Mouse (Mus musculus) liver, postnatal 0 days (tissue): ENCODE results near the gene Lyrm7. TPM values are rescaled to one million over a fixed set of nuclear protein-coding genes. Genes with fewer than 3 reads are reported as not detected.

Experiments
- ATAC-seq: fragments of 200-750 bp; cut with Nextera tagmentation; 2 replicates; pipeline ENCODE4 v1.8.0; 2017; ENCODE audit warnings: mild to moderate bottlenecking, moderate library complexity
- DNase-seq: peaks from one replicate; pipeline ENCODE4 v3.0.0-alpha.2; 2016
- H3K27ac ChIP-seq: fragments of 300-500 bp; sonication (generic); 2 replicates; pipeline ENCODE4 v1.5.1; 2014; ENCODE audit warnings: antibody characterized with exemption, moderate library complexity, mild to moderate bottlenecking, low read depth
- H3K27me3 ChIP-seq: fragments of 300-500 bp; sonication (generic); 2 replicates; pipeline ENCODE4 v1.6.1; 2014; ENCODE audit warnings: low read length, control low read depth, mixed read lengths; ENCODE audit not compliant: insufficient read depth
- H3K36me3 ChIP-seq: fragments of 300-500 bp; sonication (generic); replicated peaks from 2 replicates; pipeline ENCODE4 v1.6.1; 2014; ENCODE audit warnings: mild to moderate bottlenecking, control low read depth, low read length, moderate library complexity, mixed read lengths; ENCODE audit not compliant: insufficient read depth
- H3K4me1 ChIP-seq: fragments of 300-500 bp; sonication (generic); 2 replicates; pipeline ENCODE4 v1.6.1; 2014; ENCODE audit warnings: antibody characterized with exemption, mild to moderate bottlenecking, control low read depth; ENCODE audit not compliant: insufficient read depth
- H3K4me2 ChIP-seq: fragments of 300-500 bp; sonication (generic); 2 replicates; pipeline ENCODE4 v1.6.1; 2014; ENCODE audit warnings: low read depth, mild to moderate bottlenecking, low read length, moderate library complexity, mixed read lengths
- H3K4me3 ChIP-seq: fragments of 300-500 bp; sonication (generic); 2 replicates; pipeline ENCODE4 v1.5.1; 2014; ENCODE audit warnings: low read depth, low read length
- H3K9ac ChIP-seq: fragments of 300-500 bp; sonication (generic); replicated peaks from 2 replicates; pipeline ENCODE4 v1.6.1; 2014; ENCODE audit warnings: mild to moderate bottlenecking, moderate library complexity
- H3K9me3 ChIP-seq: fragments of 300-500 bp; sonication (generic); 2 replicates; pipeline ENCODE4 v1.6.1; 2016; ENCODE audit warnings: mild to moderate bottlenecking, control low read depth, low read length, mixed read lengths
- CTCF ChIP-seq: sonication (generic); IDR thresholded peaks from 2 replicates; pipeline ENCODE4 v1.5.1; 2016; ENCODE audit warnings: antibody characterized with exemption, low read depth
- EP300 ChIP-seq: IDR thresholded peaks from 2 replicates; pipeline ENCODE4 v1.6.1; 2016; ENCODE audit warnings: antibody characterized with exemption, low read depth, mild to moderate bottlenecking
- WGBS: fragments of 180-500 bp; shearing (Covaris S2); extraction: QIAGEN DNeasy Blood & Tissue Kit; methylation state at CpG from one replicate; pipeline ENCODE4 v1.1.7; 2014; ENCODE audit not compliant: insufficient replicate concordance; 5-methylcytosine and 5-hydroxymethylcytosine counted together
- polyA plus RNA-seq: library from polyadenylated mRNA; unstranded; fragments of >200 nt; fragmentation: Nextera tagmentation; extraction: Ambion mirVana; gene quantifications from 2 replicates; pipeline ENCODE4 v1.2.1, GENCODE M21; 2015

The Lyrm7 gene
- polyA plus RNA-seq, 1 experiment from 2014 or later, result 2.9 TPM

GRCm38 (mm10) chr11:54871831-54872537 lies 11.3 kb upstream of the Lyrm7 start:
- H3K4me2 ChIP-seq, result no peak overlapping the region
- WGBS, result 81% methylated on average over 7 of the region's 7 CpGs
- H3K4me1 ChIP-seq, result peaks cover 24% of the 10 kb centered on the region
- no peak overlapping the region for H3K4me3 ChIP-seq
- H3K27me3 ChIP-seq, result no peaks in the 10 kb centered on the region
- H3K9me3 ChIP-seq, result no peaks in the 10 kb centered on the region
- no peak for TF ChIP-seq EP300
- no peak for TF ChIP-seq CTCF
- H3K36me3 ChIP-seq, result peaks cover 47% of the 10 kb centered on the region
- no peak overlapping the region for H3K9ac ChIP-seq
- ATAC-seq (no peak), DNase-seq (no peak)
- H3K27ac ChIP-seq, result no peak overlapping the region

- H3K27ac ChIP-seq, result 0 out of 2 replicates have a peak overlapping the region, but pooled peaks have one; percentile 29
- WGBS, result 75% methylated on average over 3 of the region's 3 CpGs
- H3K4me2 ChIP-seq, result no peak overlapping the region
- H3K4me3 ChIP-seq, result no peak overlapping the region
- ATAC-seq (no peak), DNase-seq (no peak)
- peaks cover 46% of the 10 kb centered on the region for H3K36me3 ChIP-seq
- peaks cover 35% of the 10 kb centered on the region for H3K4me1 ChIP-seq
- no peaks in the 10 kb centered on the region for H3K27me3 ChIP-seq
- TF ChIP-seq CTCF (no peak), EP300 (no peak)
- H3K9me3 ChIP-seq, result no peaks in the 10 kb centered on the region
- no peak overlapping the region for H3K9ac ChIP-seq
Observed at GRCm38 (mm10) chr11:54869318-54869717, 8.6 kb upstream of the Lyrm7 start.

GRCm38 (mm10) chr11:54868445-54868844 lies 7.7 kb upstream of the Lyrm7 start:
- H3K36me3 ChIP-seq, result peaks cover 38% of the 10 kb centered on the region
- peak overlapping the region; percentile 13; the same call in 1 of the 2 replicates for H3K9ac ChIP-seq
- H3K4me1 ChIP-seq, result peaks cover 37% of the 10 kb centered on the region
- peak overlapping the region; percentile 90; the same call in 1 of the 2 replicates for H3K4me2 ChIP-seq
- ATAC-seq, result no peak
- H3K4me3 ChIP-seq, result no peak overlapping the region
- WGBS, result 34% methylated on average over 2 of the region's 2 CpGs
- H3K27me3 ChIP-seq, result no peaks in the 10 kb centered on the region
- no peak for TF ChIP-seq EP300
- H3K9me3 ChIP-seq, result no peaks in the 10 kb centered on the region
- no peak overlapping the region for H3K27ac ChIP-seq
- DNase-seq, result no peak

- Histone ChIP-seq H3K36me3 (peaks cover 35% of the 10 kb centered on the region), H3K4me1 (peaks cover 38% of the 10 kb centered on the region), H3K9ac (peak overlapping the region; percentile 96; the same call in 1 of the 2 replicates), H3K4me2 (peak overlapping the region; percentile 90), H3K27ac (peak overlapping the region; percentile 97), H3K9me3 (no peaks in the 10 kb centered on the region), H3K27me3 (no peaks in the 10 kb centered on the region), H3K4me3 (peak overlapping the region; percentile 87)
- DNase-seq, result no peak
- TF ChIP-seq EP300, result no peak
- TF ChIP-seq CTCF, result no peak
- ATAC-seq, result no peak
- 56% methylated on average over 3 of the region's 3 CpGs for WGBS
Observed at GRCm38 (mm10) chr11:54867903-54868434, 7.3 kb upstream of the Lyrm7 start.

- DNase-seq (no peak), ATAC-seq (peak; percentile 66)
- Histone ChIP-seq H3K4me1 (peaks cover 38% of the 10 kb centered on the region), H3K9me3 (no peaks in the 10 kb centered on the region), H3K4me2 (peak overlapping the region; percentile 90), H3K4me3 (peak overlapping the region; percentile 87), H3K9ac (peak overlapping the region; percentile 96), H3K27ac (peak overlapping the region; percentile 97), H3K27me3 (no peaks in the 10 kb centered on the region), H3K36me3 (peaks cover 25% of the 10 kb centered on the region)
- under 1% methylated on average over 5 of the region's 5 CpGs for WGBS
- no peak for TF ChIP-seq CTCF
- TF ChIP-seq EP300, result no peak
Observed at GRCm38 (mm10) chr11:54867049-54867385, 6.3 kb upstream of the Lyrm7 start.

GRCm38 (mm10) chr11:54866119-54867048 lies 5.7 kb upstream of the Lyrm7 start, which contains the start of gene Hint1:
Gene Hint1 (plus strand): TSS chr11:54866383.
- DNase-seq, result peak; percentile 93
- WGBS, result under 1% methylated on average over 95 of the region's 107 CpGs

More at GRCm38 (mm10) chr11:54866119-54867048, 5.7 kb upstream of the Lyrm7 start, which contains the start of gene Hint1:
- no peaks in the 10 kb centered on the region for H3K9me3 ChIP-seq
- TF ChIP-seq CTCF (peak; percentile 48), EP300 (no peak)
- H3K27ac ChIP-seq, result peak within 1 kb of the TSS; percentile 97
- peak within 1 kb of the TSS; percentile 87 for H3K4me3 ChIP-seq
- peak; percentile 85 for ATAC-seq
- H3K4me1 ChIP-seq, result peaks cover 42% of the 10 kb centered on the region
- H3K4me2 ChIP-seq, result peak within 1 kb of the TSS; percentile 90
- peaks cover 19% of the 10 kb centered on the region for H3K36me3 ChIP-seq
- peak within 1 kb of the TSS; percentile 96 for H3K9ac ChIP-seq
- no peaks in the 10 kb centered on the region for H3K27me3 ChIP-seq
